Mouse (Mus musculus): ENCODE results near the gene Fxyd7.

Fxyd7 gene

GRCm38 (mm10) chr7:31051321-31052021 lies at the start of gene Fxyd7:
Gene Fxyd7 (minus strand): TSS chr7:31051467.
- in situ Hi-C loops (cut with MboI, MseI): no loop called here

- in situ Hi-C loops (cut with MboI, MseI): no loop called here
Measured at GRCm38 (mm10) chr7:31100786-31101185, 49.5 kb upstream of the Fxyd7 start.

- in situ Hi-C loops (cut with MboI, MseI): no loop called here
Measured at GRCm38 (mm10) chr7:31099612-31099982, 48.3 kb upstream of the Fxyd7 start.

- in situ Hi-C loops (cut with MboI, MseI): no loop called here
Measured at GRCm38 (mm10) chr7:31098697-31099611, 47.7 kb upstream of the Fxyd7 start.

GRCm38 (mm10) chr7:31097583-31098248 lies 46.4 kb upstream of the Fxyd7 start:
- in situ Hi-C loops (cut with MboI, MseI): no loop called here

- in situ Hi-C loops (cut with MboI, MseI): no loop called here
Measured at GRCm38 (mm10) chr7:31096892-31097564, 45.8 kb upstream of the Fxyd7 start.

GRCm38 (mm10) chr7:31094774-31095501 lies 43.7 kb upstream of the Fxyd7 start:
- in situ Hi-C loops (cut with MboI, MseI): no loop called here

GRCm38 (mm10) chr7:31089721-31090120 lies 38.5 kb upstream of the Fxyd7 start:
- in situ Hi-C loops (cut with MboI, MseI): no loop called here

GRCm38 (mm10) chr7:31088206-31088605 lies 36.9 kb upstream of the Fxyd7 start:
- in situ Hi-C loops (cut with MboI, MseI): no loop called here

- in situ Hi-C loops (cut with MboI, MseI): no loop called here
Measured at GRCm38 (mm10) chr7:31087262-31087661, 36.0 kb upstream of the Fxyd7 start.

GRCm38 (mm10) chr7:31086175-31086755 lies 35.0 kb upstream of the Fxyd7 start:
- in situ Hi-C loops (cut with MboI, MseI): no loop called here

GRCm38 (mm10) chr7:31085171-31085570 lies 33.9 kb upstream of the Fxyd7 start:
- in situ Hi-C loops (cut with MboI, MseI): no loop called here

- in situ Hi-C loops (cut with MboI, MseI): no loop called here
Measured at GRCm38 (mm10) chr7:31084140-31084539, 32.9 kb upstream of the Fxyd7 start.

GRCm38 (mm10) chr7:31082831-31083588 lies 31.7 kb upstream of the Fxyd7 start:
- in situ Hi-C loops (cut with MboI, MseI): no loop called here

GRCm38 (mm10) chr7:31082106-31082505 lies 30.8 kb upstream of the Fxyd7 start:
- in situ Hi-C loops (cut with MboI, MseI): no loop called here

- in situ Hi-C loops (cut with MboI, MseI): no loop called here
Measured at GRCm38 (mm10) chr7:31081106-31081505, 29.8 kb upstream of the Fxyd7 start.

GRCm38 (mm10) chr7:31080611-31081010 lies 29.3 kb upstream of the Fxyd7 start:
- in situ Hi-C loops (cut with MboI, MseI): no loop called here

GRCm38 (mm10) chr7:31079670-31080069 lies 28.4 kb upstream of the Fxyd7 start:
- in situ Hi-C loops (cut with MboI, MseI): no loop called here

- in situ Hi-C loops (cut with MboI, MseI): no loop called here
Measured at GRCm38 (mm10) chr7:31077885-31078445, 26.7 kb upstream of the Fxyd7 start.

GRCm38 (mm10) chr7:31077470-31077869 lies 26.2 kb upstream of the Fxyd7 start:
- in situ Hi-C loops (cut with MboI, MseI): no loop called here

Data from T-helper 2 cell (primary cell).